Mouse (Mus musculus): ENCODE measurements around the gene Erlin1. TPM values are rescaled to one million over a fixed set of nuclear protein-coding genes. Genes with fewer than 3 reads are reported as not detected.

Gene Erlin1
- polyA plus RNA-seq, 1 experiment from 2014 or later: 18.6 TPM

Other genes starting within 250 kb of the Erlin1 start
- gene Dnmbp, start 129.6 kb downstream of the Erlin1 start, polyA plus RNA-seq (2014; fragmentation: Nextera tagmentation; extraction: Ambion mirVana): 17.8 TPM in 2 replicates
- gene Cpn1, start 83.2 kb downstream of the Erlin1 start, polyA plus RNA-seq (2014; fragmentation: Nextera tagmentation; extraction: Ambion mirVana): 0.09 TPM in 1 of 2 replicates, not detected in the other
- not detected in 2 replicates for gene Cyp2c23, start 40.6 kb downstream of the Erlin1 start, polyA plus RNA-seq (2014; fragmentation: Nextera tagmentation; extraction: Ambion mirVana)
- 59.6 and 62.9 TPM in 2 replicates for gene Chuk, start 37.7 kb upstream of the Erlin1 start, polyA plus RNA-seq (2014; fragmentation: Nextera tagmentation; extraction: Ambion mirVana)
- gene Cwf19l1, start 66.1 kb upstream of the Erlin1 start, polyA plus RNA-seq (2014; fragmentation: Nextera tagmentation; extraction: Ambion mirVana): 44.2 and 47.9 TPM in 2 replicates
- 101 and 108 TPM in 2 replicates for gene Bloc1s2, start 76.7 kb upstream of the Erlin1 start, polyA plus RNA-seq (2014; fragmentation: Nextera tagmentation; extraction: Ambion mirVana)
- 0.25 and 0.39 TPM in 2 replicates for gene Pkd2l1, start 122.7 kb upstream of the Erlin1 start, polyA plus RNA-seq (2014; fragmentation: Nextera tagmentation; extraction: Ambion mirVana)
- 0.49 TPM in 1 of 2 replicates, not detected in the other for gene Scd3, start 133.5 kb upstream of the Erlin1 start, polyA plus RNA-seq (2014; fragmentation: Nextera tagmentation; extraction: Ambion mirVana)
- gene Scd2, start 223.9 kb upstream of the Erlin1 start, polyA plus RNA-seq (2014; fragmentation: Nextera tagmentation; extraction: Ambion mirVana): 433 and 466 TPM in 2 replicates